Mouse (Mus musculus): ENCODE data around the gene Uqcr10. TPM values are rescaled to one million over a fixed set of nuclear protein-coding genes. Genes with fewer than 3 reads are reported as not detected.
"Not testable (repeated sequence)": the region's sequence is repeated elsewhere in the genome, so short reads cannot be mapped to it uniquely, and the experiment has no call there.

Uqcr10 gene
- polyA plus RNA-seq, 1 experiment: 245 TPM

DNA sequence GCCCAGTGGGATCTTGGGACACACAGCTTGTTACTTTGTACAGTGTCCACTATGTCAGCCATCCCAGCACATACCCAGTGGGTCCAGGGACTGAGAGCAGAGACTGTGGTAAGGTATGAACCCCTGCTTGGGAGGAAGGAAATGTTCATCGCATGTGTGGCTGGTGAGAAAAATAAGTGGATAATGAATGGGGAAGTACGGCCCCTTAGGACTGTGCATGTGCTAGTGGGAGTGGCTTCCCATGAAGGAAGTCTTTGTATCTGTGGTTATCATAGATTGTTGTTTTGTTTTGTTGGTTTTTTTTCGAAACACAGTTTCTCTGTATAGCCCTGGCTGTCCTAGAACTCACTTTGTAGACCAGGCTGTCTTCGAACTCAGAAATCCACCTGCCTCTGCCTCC is 10.6 kb upstream of the Uqcr10 start:
- no peaks in the 10 kb centered on the region for H3K9me3 ChIP-seq (replicated peaks; ENCODE audit: control insufficient read depth, insufficient read depth, low read length, poor library complexity, severe bottlenecking)
- no peak overlapping the region for H3K9ac ChIP-seq (ENCODE audit: low read depth, poor library complexity, severe bottlenecking)
- H3K27ac ChIP-seq (ENCODE audit: insufficient read depth, low read length): no peak overlapping the region
- TF ChIP-seq CTCF (IDR thresholded peaks at IDR 0.05; ENCODE audit: low read depth, low read length) (no peak), EP300 (IDR thresholded peaks at IDR 0.05; ENCODE audit: insufficient read depth, low read depth, low read length) (no peak), POLR2A (IDR thresholded peaks at IDR 0.05; ENCODE audit: insufficient read depth, low read length) (no peak)
- no peaks in the 10 kb centered on the region for H3K36me3 ChIP-seq (ENCODE audit: control insufficient read depth, insufficient read depth, low read length, poor library complexity, severe bottlenecking)
- no peaks in the 10 kb centered on the region for H3K4me1 ChIP-seq (ENCODE audit: control insufficient read depth, insufficient read depth, low read length)
- no peak overlapping the region for H3K4me3 ChIP-seq (ENCODE audit: low read depth, low read length)
- H3K27me3 ChIP-seq (ENCODE audit: control insufficient read depth, insufficient read depth, low read length, poor library complexity, severe bottlenecking): no peaks in the 10 kb centered on the region

DNA sequence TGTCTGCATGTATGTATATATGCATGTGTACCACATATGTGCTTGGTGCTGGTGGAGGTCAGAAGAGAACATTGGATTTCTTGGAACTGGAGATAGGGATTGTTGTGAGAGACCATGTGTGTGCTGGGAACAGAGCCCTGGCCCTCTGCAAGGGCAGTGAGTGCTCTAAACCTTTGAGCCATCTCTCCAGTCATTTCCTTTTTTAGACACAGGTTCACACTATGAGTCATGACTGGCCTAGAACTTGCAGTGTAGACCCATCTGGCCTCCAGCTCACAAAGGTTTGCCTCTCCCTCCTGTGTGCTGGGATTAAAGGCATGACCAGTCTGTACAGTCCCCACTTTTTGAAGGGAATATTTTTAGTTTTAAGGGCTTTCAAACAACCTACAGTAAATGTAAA is 8.7 kb upstream of the Uqcr10 start:
- no peak overlapping the region for H3K4me3 ChIP-seq (ENCODE audit: low read depth, low read length)
- H3K36me3 ChIP-seq (ENCODE audit: control insufficient read depth, insufficient read depth, low read length, poor library complexity, severe bottlenecking): no peaks in the 10 kb centered on the region
- no peaks in the 10 kb centered on the region for H3K27me3 ChIP-seq (ENCODE audit: control insufficient read depth, insufficient read depth, low read length, poor library complexity, severe bottlenecking)
- no peak overlapping the region for H3K27ac ChIP-seq (ENCODE audit: insufficient read depth, low read length)
- no peaks in the 10 kb centered on the region for H3K9me3 ChIP-seq (replicated peaks; ENCODE audit: control insufficient read depth, insufficient read depth, low read length, poor library complexity, severe bottlenecking)
- TF ChIP-seq CTCF (IDR thresholded peaks at IDR 0.05; ENCODE audit: low read depth, low read length) (no peak), POLR2A (IDR thresholded peaks at IDR 0.05; ENCODE audit: insufficient read depth, low read length) (no peak), EP300 (IDR thresholded peaks at IDR 0.05; ENCODE audit: insufficient read depth, low read depth, low read length) (no peak)
- no peaks in the 10 kb centered on the region for H3K4me1 ChIP-seq (ENCODE audit: control insufficient read depth, insufficient read depth, low read length)
- H3K9ac ChIP-seq (ENCODE audit: low read depth, poor library complexity, severe bottlenecking): no peak overlapping the region

DNA sequence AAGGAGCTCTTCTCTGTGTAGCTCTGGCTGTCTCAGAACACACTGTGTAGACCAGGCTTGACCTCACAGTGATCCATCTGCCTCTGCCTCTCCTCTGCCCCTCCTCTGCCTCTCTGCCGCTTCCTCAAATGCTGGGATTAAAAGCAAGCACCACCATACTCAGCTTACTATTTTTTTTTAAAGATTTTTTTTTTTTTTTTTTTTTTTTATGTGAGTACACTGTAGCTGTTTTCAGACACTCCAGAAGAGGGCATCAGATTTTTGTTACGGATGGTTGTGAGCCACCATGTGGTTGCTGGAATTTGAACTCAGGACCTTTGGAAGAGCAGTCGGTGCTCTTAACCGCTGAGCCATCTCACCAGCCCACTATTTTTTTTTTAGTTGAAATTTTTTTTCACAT is 6.0 kb upstream of the Uqcr10 start:
- not testable (repeated sequence) for H3K36me3 ChIP-seq (ENCODE audit: control insufficient read depth, insufficient read depth, low read length, poor library complexity, severe bottlenecking); H3K4me3 ChIP-seq (ENCODE audit: low read depth, low read length); H3K4me1 ChIP-seq (ENCODE audit: control insufficient read depth, insufficient read depth, low read length); H3K27ac ChIP-seq (ENCODE audit: insufficient read depth, low read length); H3K9ac ChIP-seq (ENCODE audit: low read depth, poor library complexity, severe bottlenecking); H3K27me3 ChIP-seq (ENCODE audit: control insufficient read depth, insufficient read depth, low read length, poor library complexity, severe bottlenecking); H3K9me3 ChIP-seq (replicated peaks; ENCODE audit: control insufficient read depth, insufficient read depth, low read length, poor library complexity, severe bottlenecking)

DNA sequence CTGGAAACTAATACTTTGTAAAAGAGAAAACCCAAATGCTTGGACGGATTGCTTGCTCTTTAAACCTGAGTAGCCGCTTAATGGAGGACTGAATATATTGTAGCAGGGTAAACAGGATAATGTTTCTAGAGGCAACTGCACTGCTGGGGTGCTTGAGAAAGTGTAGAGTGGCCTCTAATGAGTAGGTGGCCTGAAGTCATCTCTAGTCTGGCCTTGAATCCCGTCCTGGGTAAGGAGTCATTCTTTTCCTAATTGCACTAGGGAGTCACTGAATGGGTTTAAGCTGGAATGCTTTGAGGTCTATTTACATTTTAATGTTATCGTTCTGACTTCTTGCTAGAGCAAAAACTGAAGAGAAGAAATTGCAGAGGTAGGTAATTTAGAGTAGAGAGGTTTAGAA is 1.0 kb upstream of the Uqcr10 start:
- Histone ChIP-seq H3K4me3 (ENCODE audit: low read depth, low read length) (peak overlapping the region; percentile 92), H3K27me3 (ENCODE audit: control insufficient read depth, insufficient read depth, low read length, poor library complexity, severe bottlenecking) (no peaks in the 10 kb centered on the region), H3K4me1 (ENCODE audit: control insufficient read depth, insufficient read depth, low read length) (no peaks in the 10 kb centered on the region), H3K9me3 (replicated peaks; ENCODE audit: control insufficient read depth, insufficient read depth, low read length, poor library complexity, severe bottlenecking) (no peaks in the 10 kb centered on the region), H3K27ac (ENCODE audit: insufficient read depth, low read length) (peak overlapping the region; percentile 84), H3K9ac (ENCODE audit: low read depth, poor library complexity, severe bottlenecking) (peak overlapping the region; percentile 72), H3K36me3 (ENCODE audit: control insufficient read depth, insufficient read depth, low read length, poor library complexity, severe bottlenecking) (peaks cover 17% of the 10 kb centered on the region)
- TF ChIP-seq CTCF (IDR thresholded peaks at IDR 0.05; ENCODE audit: low read depth, low read length) (no peak), EP300 (IDR thresholded peaks at IDR 0.05; ENCODE audit: insufficient read depth, low read depth, low read length) (no peak), POLR2A (IDR thresholded peaks at IDR 0.05; ENCODE audit: insufficient read depth, low read length) (no peak)

DNA sequence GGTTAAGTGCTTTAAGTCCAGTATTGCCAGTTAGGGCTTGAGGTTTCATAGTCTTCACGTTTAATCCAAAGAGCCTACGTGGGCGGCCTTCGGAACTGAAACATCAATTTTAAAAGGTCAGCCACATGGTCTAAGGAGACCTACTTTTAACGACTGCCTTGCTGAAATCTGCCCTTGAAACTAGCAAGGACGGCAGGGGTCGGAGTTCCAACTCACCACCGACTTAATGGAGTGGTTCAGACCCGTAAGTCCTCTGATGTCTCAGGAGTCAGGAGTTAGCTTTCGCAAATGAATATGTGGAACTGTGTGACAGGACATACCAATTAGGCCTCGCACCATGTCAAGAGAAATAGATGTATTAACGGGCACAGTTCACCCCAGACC is 462 bp downstream of the Uqcr10 start:
- H3K4me1 ChIP-seq (ENCODE audit: control insufficient read depth, insufficient read depth, low read length): no peaks in the 10 kb centered on the region
- H3K36me3 ChIP-seq (ENCODE audit: control insufficient read depth, insufficient read depth, low read length, poor library complexity, severe bottlenecking): peaks cover 17% of the 10 kb centered on the region
- H3K9ac ChIP-seq (ENCODE audit: low read depth, poor library complexity, severe bottlenecking): peak overlapping the region; percentile 49
- no peaks in the 10 kb centered on the region for H3K27me3 ChIP-seq (ENCODE audit: control insufficient read depth, insufficient read depth, low read length, poor library complexity, severe bottlenecking)
- H3K9me3 ChIP-seq (replicated peaks; ENCODE audit: control insufficient read depth, insufficient read depth, low read length, poor library complexity, severe bottlenecking): no peaks in the 10 kb centered on the region
- no peak for TF ChIP-seq CTCF (IDR thresholded peaks at IDR 0.05; ENCODE audit: low read depth, low read length)
- no peak for TF ChIP-seq POLR2A (IDR thresholded peaks at IDR 0.05; ENCODE audit: insufficient read depth, low read length)
- no peak for TF ChIP-seq EP300 (IDR thresholded peaks at IDR 0.05; ENCODE audit: insufficient read depth, low read depth, low read length)
- peak overlapping the region; percentile 86 for H3K4me3 ChIP-seq (ENCODE audit: low read depth, low read length)
- H3K27ac ChIP-seq (ENCODE audit: insufficient read depth, low read length): peak overlapping the region; percentile 11; the same call in 1 of the 2 replicates

DNA sequence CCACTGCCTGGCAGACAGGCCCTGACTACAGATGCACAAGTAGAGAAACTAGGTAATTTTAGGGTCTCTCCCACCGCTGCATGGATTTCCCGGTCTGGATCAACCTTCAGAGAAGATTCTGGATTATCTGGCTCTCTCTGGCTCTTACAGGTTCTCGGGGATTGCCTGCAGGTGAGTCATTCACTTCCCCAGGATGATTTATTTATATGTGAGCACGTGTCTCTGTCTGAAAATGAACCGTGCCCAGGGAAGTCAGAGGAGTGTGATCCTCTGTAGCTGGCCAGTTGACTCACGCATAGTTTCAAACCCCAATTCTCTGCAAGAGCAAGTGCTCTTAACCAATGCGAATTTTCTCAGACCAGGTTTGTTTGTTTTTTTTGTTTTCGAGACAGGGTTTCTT is 3.4 kb downstream of the Uqcr10 start:
- H3K4me1 ChIP-seq (ENCODE audit: control insufficient read depth, insufficient read depth, low read length): no peaks in the 10 kb centered on the region
- H3K9ac ChIP-seq (ENCODE audit: low read depth, poor library complexity, severe bottlenecking): no peak overlapping the region
- no peak overlapping the region for H3K4me3 ChIP-seq (ENCODE audit: low read depth, low read length)
- H3K27me3 ChIP-seq (ENCODE audit: control insufficient read depth, insufficient read depth, low read length, poor library complexity, severe bottlenecking): no peaks in the 10 kb centered on the region
- TF ChIP-seq EP300 (IDR thresholded peaks at IDR 0.05; ENCODE audit: insufficient read depth, low read depth, low read length) (no peak), CTCF (IDR thresholded peaks at IDR 0.05; ENCODE audit: low read depth, low read length) (no peak), POLR2A (IDR thresholded peaks at IDR 0.05; ENCODE audit: insufficient read depth, low read length) (no peak)
- H3K9me3 ChIP-seq (replicated peaks; ENCODE audit: control insufficient read depth, insufficient read depth, low read length, poor library complexity, severe bottlenecking): no peaks in the 10 kb centered on the region
- H3K36me3 ChIP-seq (ENCODE audit: control insufficient read depth, insufficient read depth, low read length, poor library complexity, severe bottlenecking): peaks cover 17% of the 10 kb centered on the region
- no peak overlapping the region for H3K27ac ChIP-seq (ENCODE audit: insufficient read depth, low read length)
